Mouse (Mus musculus): Measurements from ENCODE around the gene Mertk. TPM values are rescaled to one million over a fixed set of nuclear protein-coding genes. Genes with fewer than 3 reads are reported as not detected.

The Mertk gene
- total RNA-seq, 1 experiment from 2014 or later, result not detected

GRCm38 (mm10) chr2:128715979-128716378 lies 17.2 kb downstream of the Mertk start:
- no peak for ATAC-seq (ENCODE audit: extremely low read depth, insufficient number of reproducible peaks, low FRiP score, poor library complexity, severe bottlenecking)

GRCm38 (mm10) chr2:128719380-128719779 lies 20.6 kb downstream of the Mertk start:
- no peak for ATAC-seq (ENCODE audit: extremely low read depth, insufficient number of reproducible peaks, low FRiP score, poor library complexity, severe bottlenecking)

- ATAC-seq (ENCODE audit: extremely low read depth, insufficient number of reproducible peaks, low FRiP score, poor library complexity, severe bottlenecking), result no peak
These were observed 23.5 kb downstream of the Mertk start for GRCm38 (mm10) chr2:128722106-128722710.

GRCm38 (mm10) chr2:128726067-128726466 lies 27.3 kb downstream of the Mertk start:
- no peak for ATAC-seq (ENCODE audit: extremely low read depth, insufficient number of reproducible peaks, low FRiP score, poor library complexity, severe bottlenecking)

GRCm38 (mm10) chr2:128726626-128727025 lies 27.9 kb downstream of the Mertk start:
- no peak for ATAC-seq (ENCODE audit: extremely low read depth, insufficient number of reproducible peaks, low FRiP score, poor library complexity, severe bottlenecking)

DNA sequence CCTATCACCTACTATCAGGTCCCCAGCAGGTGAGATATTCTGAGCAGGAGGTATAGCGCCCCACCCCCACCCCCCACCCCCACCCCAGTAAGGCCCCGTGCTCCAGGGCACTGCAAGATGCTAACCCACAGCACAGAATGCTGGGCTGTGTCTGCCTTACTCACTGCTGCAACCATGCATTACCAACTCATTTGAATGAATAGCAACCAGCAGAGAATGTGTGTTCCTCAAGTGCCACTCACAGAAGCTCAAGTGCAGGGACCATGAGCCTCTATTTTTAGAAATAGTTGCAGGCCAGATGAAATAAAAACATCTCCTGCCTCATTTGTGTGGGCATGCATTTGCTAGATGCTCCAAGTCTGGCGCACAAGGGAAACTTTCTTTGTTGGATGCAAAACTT lies 28.8 kb downstream of the Mertk start:
- no peak for ATAC-seq (ENCODE audit: extremely low read depth, insufficient number of reproducible peaks, low FRiP score, poor library complexity, severe bottlenecking)

- ATAC-seq (ENCODE audit: extremely low read depth, insufficient number of reproducible peaks, low FRiP score, poor library complexity, severe bottlenecking), result no peak
These were observed 29.3 kb downstream of the Mertk start for GRCm38 (mm10) chr2:128728066-128728465.

GRCm38 (mm10) chr2:128729141-128729540 lies 30.4 kb downstream of the Mertk start:
- no peak for ATAC-seq (ENCODE audit: extremely low read depth, insufficient number of reproducible peaks, low FRiP score, poor library complexity, severe bottlenecking)

- ATAC-seq (ENCODE audit: extremely low read depth, insufficient number of reproducible peaks, low FRiP score, poor library complexity, severe bottlenecking), result no peak
These were observed 32.8 kb downstream of the Mertk start for GRCm38 (mm10) chr2:128731514-128731913.

- no peak for ATAC-seq (ENCODE audit: extremely low read depth, insufficient number of reproducible peaks, low FRiP score, poor library complexity, severe bottlenecking)
These were observed 33.2 kb downstream of the Mertk start for GRCm38 (mm10) chr2:128731951-128732350.

GRCm38 (mm10) chr2:128735089-128735488 lies 36.3 kb downstream of the Mertk start:
- no peak for ATAC-seq (ENCODE audit: extremely low read depth, insufficient number of reproducible peaks, low FRiP score, poor library complexity, severe bottlenecking)

GRCm38 (mm10) chr2:128737051-128737450 lies 38.3 kb downstream of the Mertk start:
- ATAC-seq (ENCODE audit: extremely low read depth, insufficient number of reproducible peaks, low FRiP score, poor library complexity, severe bottlenecking), result no peak

GRCm38 (mm10) chr2:128737796-128738195 lies 39.0 kb downstream of the Mertk start:
- ATAC-seq (ENCODE audit: extremely low read depth, insufficient number of reproducible peaks, low FRiP score, poor library complexity, severe bottlenecking), result no peak

DNA sequence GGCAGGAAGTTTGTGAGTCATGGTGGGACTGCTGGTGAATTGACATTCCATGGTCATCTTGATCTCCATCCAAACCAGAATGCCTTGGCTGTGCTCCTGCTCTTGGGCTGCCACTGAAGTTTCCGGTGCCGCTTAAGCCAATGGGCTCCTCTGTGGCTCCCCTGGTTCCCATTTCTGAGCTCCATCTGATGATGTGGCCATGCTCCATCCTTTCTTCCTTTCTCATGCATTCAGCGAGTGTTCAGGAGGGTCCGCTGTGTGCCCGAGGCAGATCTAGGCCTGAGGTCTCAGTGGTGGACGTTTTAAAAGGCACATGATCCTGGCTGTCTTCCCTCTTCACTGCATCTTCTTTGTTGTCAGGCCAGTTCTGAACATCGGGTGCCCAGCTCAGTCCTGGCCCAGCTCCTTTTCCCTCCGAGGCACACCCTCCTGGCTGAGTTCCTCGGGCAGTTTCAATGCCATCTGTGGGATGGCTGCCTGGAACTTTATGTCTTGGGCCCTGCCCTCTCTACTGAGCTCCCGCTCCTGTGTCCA lies 40.0 kb downstream of the Mertk start:
- ATAC-seq (ENCODE audit: extremely low read depth, insufficient number of reproducible peaks, low FRiP score, poor library complexity, severe bottlenecking), result no peak

GRCm38 (mm10) chr2:128745879-128746620 lies 47.3 kb downstream of the Mertk start:
- ATAC-seq (ENCODE audit: extremely low read depth, insufficient number of reproducible peaks, low FRiP score, poor library complexity, severe bottlenecking), result no peak

- no peak for ATAC-seq (ENCODE audit: extremely low read depth, insufficient number of reproducible peaks, low FRiP score, poor library complexity, severe bottlenecking)
These were observed 47.9 kb downstream of the Mertk start for GRCm38 (mm10) chr2:128746621-128747151.

- no peak for ATAC-seq (ENCODE audit: extremely low read depth, insufficient number of reproducible peaks, low FRiP score, poor library complexity, severe bottlenecking)
These were observed 48.8 kb downstream of the Mertk start for GRCm38 (mm10) chr2:128747433-128748028.

- ATAC-seq (ENCODE audit: extremely low read depth, insufficient number of reproducible peaks, low FRiP score, poor library complexity, severe bottlenecking), result no peak
These were observed 49.4 kb downstream of the Mertk start for GRCm38 (mm10) chr2:128748171-128748570.

GRCm38 (mm10) chr2:128751030-128751429 lies 52.3 kb downstream of the Mertk start:
- no peak for ATAC-seq (ENCODE audit: extremely low read depth, insufficient number of reproducible peaks, low FRiP score, poor library complexity, severe bottlenecking)

All from neutrophil, adult 5-6 weeks (primary cell).